Comparison of ENCODE assay signal across 8 mouse cellular contexts in the genomic region with DNA sequence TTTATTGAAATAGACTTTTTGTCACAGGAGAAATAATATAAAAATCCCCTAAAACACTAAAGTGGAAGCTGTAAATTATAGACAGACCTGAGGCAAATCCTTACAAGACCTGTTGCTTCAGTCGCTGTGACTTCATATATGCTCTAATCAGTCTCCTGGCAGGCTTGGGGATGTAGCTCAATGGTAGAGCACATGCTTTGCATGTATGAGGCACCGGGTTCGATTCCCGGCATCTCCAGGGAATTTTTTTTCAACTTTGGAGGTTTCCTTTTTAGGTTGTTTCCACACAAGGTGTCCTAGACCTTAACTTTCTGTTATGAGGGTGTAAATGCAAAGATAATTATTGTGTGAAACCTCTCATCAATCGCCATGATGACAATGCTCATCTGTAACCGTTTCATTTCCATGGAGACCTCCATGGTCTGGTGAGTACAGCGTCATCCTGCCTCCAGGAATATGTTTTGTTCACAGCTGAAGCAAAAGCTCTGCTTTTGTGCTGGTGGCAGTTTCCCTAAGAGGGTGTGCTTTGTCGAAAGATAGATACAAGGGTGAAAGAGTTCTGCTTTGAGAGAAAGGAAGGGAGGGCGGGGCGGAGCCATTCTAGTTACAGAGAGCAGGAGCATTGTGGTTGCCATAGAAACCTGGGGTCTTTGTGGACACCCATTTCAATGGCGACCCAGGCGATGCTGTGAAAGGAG. TPM values are rescaled to one million over a fixed set of nuclear protein-coding genes. Genes with fewer than 3 reads are reported as not detected.
DNase-seq lines count a peak whose midpoint lies in the region; ATAC-seq and TF ChIP-seq lines count a peak whose summit lies in the region.

Gene Tceal3 (plus strand): TSS at position 644 of the 698 bp plus-strand sequence.

- no peak within 1 kb of the TSS for H3K27ac ChIP-seq in embryonic fibroblast, embryonic 13.5 days (ENCODE audit: insufficient read depth, low read length)
- no peak within 1 kb of the TSS for H3K27ac ChIP-seq in intestine, embryonic 16.5 days (ENCODE audit: low read length)

- ATAC-seq in intestine, embryonic 16.5 days = no peak

- no peak for TF ChIP-seq POLR2A in embryonic fibroblast, embryonic 13.5 days (IDR thresholded peaks at IDR 0.05; ENCODE audit: low read depth, low read length)

- WGBS in intestine, embryonic 16.5 days = 54% methylated on average over 12 of the region's 12 CpGs

- no peak within 1 kb of the TSS for H3K4me3 ChIP-seq in embryonic fibroblast, embryonic 13.5 days (ENCODE audit: insufficient read depth, low read length)
- H3K4me3 ChIP-seq in intestine, embryonic 16.5 days (ENCODE audit: low read length) = no peak within 1 kb of the TSS

- no peaks in the 10 kb centered on the region for H3K4me1 ChIP-seq in embryonic fibroblast, embryonic 13.5 days (ENCODE audit: control insufficient read depth, insufficient read depth, low read length)
- H3K4me1 ChIP-seq in intestine, embryonic 16.5 days (ENCODE audit: control insufficient read depth, insufficient read depth, low read length) = no peaks in the 10 kb centered on the region

- no peaks in the 10 kb centered on the region for H3K9me3 ChIP-seq in intestine, embryonic 16.5 days (ENCODE audit: control insufficient read depth, low read length)

- no peak within 1 kb of the TSS for H3K4me2 ChIP-seq in intestine, embryonic 16.5 days (ENCODE audit: low read depth, low read length)

- no peaks in the 10 kb centered on the region for H3K27me3 ChIP-seq in intestine, embryonic 16.5 days (replicated peaks; ENCODE audit: control insufficient read depth, insufficient read depth, low read length)

- DNase-seq in urinary bladder, adult 2 months (ENCODE audit: low spot score) = no peak
- no peak for DNase-seq in urinary bladder, postnatal 25 days (ENCODE audit: low spot score)
- peak; percentile 52 for DNase-seq in layer of hippocampus, adult 9-11 months
- DNase-seq in neural tube, embryonic 10.5 days (ENCODE audit: extremely low spot score, low spot score) = peak; percentile 35
- no peak for DNase-seq in thymus, postnatal 14 days
- DNase-seq in T-cell, adult 2 months (ENCODE audit: low spot score) = no peak

- TF ChIP-seq CTCF in embryonic fibroblast, embryonic 13.5 days (IDR thresholded peaks at IDR 0.05; ENCODE audit: borderline replicate concordance, insufficient read depth, low read length) = no peak

- H3K36me3 ChIP-seq in intestine, embryonic 16.5 days (ENCODE audit: control insufficient read depth, insufficient read depth, low read length) = no peaks in the 10 kb centered on the region

- no peak within 1 kb of the TSS for H3K9ac ChIP-seq in intestine, embryonic 16.5 days (ENCODE audit: low read depth, low read length)

RNA-seq across cellular contexts. Expression of gene Tceal3, which starts in this region (rescaled TPM):
- 20.7 and 25.5 TPM in 2 replicates for polyA plus RNA-seq in urinary bladder, adult 2 months (2012; rRNA removed)
- polyA plus RNA-seq in embryonic fibroblast, embryonic 13.5 days (2011; ENCODE audit: insufficient read length, low read depth, missing spikeins) = 7.1 and 11.6 TPM in 2 replicates
- polyA plus RNA-seq in intestine, embryonic 16.5 days (2015; fragmentation: Nextera tagmentation; extraction: Ambion mirVana) = 5.6 and 5.9 TPM in 2 replicates

Comparison
In these comparisons a context has a peak if more than half of its experiments do, and no peak if none do; other contexts are left out.
1. DNase-seq: peak in layer of hippocampus, adult 9-11 months (single experiment) and neural tube, embryonic 10.5 days (single experiment); none in urinary bladder, adult 2 months (single experiment), urinary bladder, postnatal 25 days (single experiment), thymus, postnatal 14 days (single experiment) and T-cell, adult 2 months (single experiment).